Mouse (Mus musculus): Measurements from ENCODE around the gene Dhx15. TPM values are rescaled to one million over a fixed set of nuclear protein-coding genes. Genes with fewer than 3 reads are reported as not detected.

Gene Dhx15
- polyA plus RNA-seq, 1 experiment from 2014 or later, result 139 TPM

- Histone ChIP-seq H3K4me3 (no peak overlapping the region), H3K27me3 (ENCODE audit: insufficient read depth, poor library complexity, severe bottlenecking) (no peaks in the 10 kb centered on the region), H3K36me3 (peaks cover 9% of the 10 kb centered on the region; the same call in 1 of the 2 replicates), H3K27ac (no peak overlapping the region), H3K4me1 (no peaks in the 10 kb centered on the region), H3K9me3 (no peaks in the 10 kb centered on the region)
- no peak for DNase-seq (ENCODE audit: low spot score)
- WGBS, result 90% methylated on average over 7 of the region's 7 CpGs
These were observed 57.5 kb downstream of the Dhx15 start for GRCm38 (mm10) chr5:52132840-52133239.

GRCm38 (mm10) chr5:52132092-52132491 lies 58.2 kb downstream of the Dhx15 start:
- Histone ChIP-seq H3K27ac (no peak overlapping the region), H3K4me1 (no peaks in the 10 kb centered on the region), H3K27me3 (ENCODE audit: insufficient read depth, poor library complexity, severe bottlenecking) (no peaks in the 10 kb centered on the region), H3K4me3 (no peak overlapping the region), H3K36me3 (0 out of 2 replicates have a peak, but pooled peaks cover 2% of the 10 kb centered on the region), H3K9me3 (no peaks in the 10 kb centered on the region)
- WGBS, result 21% methylated on average over 9 of the region's 9 CpGs
- DNase-seq (ENCODE audit: low spot score), result no peak

DNA sequence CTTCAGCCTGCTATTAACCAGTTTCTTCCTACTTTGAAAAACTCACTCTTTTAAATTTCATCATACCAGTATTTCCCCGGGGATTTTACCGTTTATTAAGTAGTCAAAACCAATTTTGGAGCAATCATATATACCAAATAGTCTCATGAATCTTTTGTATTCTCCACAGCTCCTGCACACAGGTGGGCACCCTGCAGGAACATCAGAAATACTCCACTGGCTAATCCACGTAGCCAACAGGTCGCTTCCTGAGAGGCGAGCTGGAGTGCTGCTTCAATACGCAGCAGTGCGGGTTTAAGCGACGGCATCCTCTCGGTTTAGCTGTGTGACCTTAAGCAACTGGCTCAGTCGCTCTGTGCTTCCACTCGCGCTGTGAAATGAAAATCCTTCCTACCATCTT lies 58.9 kb downstream of the Dhx15 start:
- Histone ChIP-seq H3K27ac (no peak overlapping the region), H3K27me3 (ENCODE audit: insufficient read depth, poor library complexity, severe bottlenecking) (no peaks in the 10 kb centered on the region), H3K4me3 (no peak overlapping the region), H3K36me3 (no peaks in the 10 kb centered on the region), H3K9me3 (no peaks in the 10 kb centered on the region), H3K4me1 (0 out of 2 replicates have a peak, but pooled peaks cover 2% of the 10 kb centered on the region)
- DNase-seq (ENCODE audit: low spot score), result no peak
- 91% methylated on average over 13 of the region's 13 CpGs for WGBS

DNA sequence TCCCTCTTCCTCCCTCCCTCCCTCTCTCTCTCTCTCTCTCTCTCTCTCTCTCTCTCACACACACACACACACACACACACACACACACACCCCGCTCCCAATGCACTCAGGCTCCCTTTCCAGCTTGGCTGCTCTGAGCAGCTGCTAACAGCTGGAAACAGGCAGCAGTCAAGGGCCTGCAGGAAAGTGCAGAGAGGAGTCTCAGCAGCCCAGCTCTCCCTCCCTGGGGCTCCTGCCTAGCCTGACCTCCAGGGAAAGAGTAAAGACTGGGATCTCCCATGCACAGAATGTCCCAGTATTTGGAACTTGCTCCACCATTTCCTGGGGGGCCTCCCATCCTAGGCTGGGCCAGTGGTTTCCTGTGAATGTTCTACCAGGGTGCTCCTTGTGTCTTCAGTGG lies 59.8 kb downstream of the Dhx15 start:
- DNase-seq (ENCODE audit: low spot score), result no peak
- no peaks in the 10 kb centered on the region for H3K9me3 ChIP-seq
- 0 out of 2 replicates have a peak, but pooled peaks cover 4% of the 10 kb centered on the region for H3K4me1 ChIP-seq
- no peaks in the 10 kb centered on the region for H3K36me3 ChIP-seq
- H3K27me3 ChIP-seq (ENCODE audit: insufficient read depth, poor library complexity, severe bottlenecking), result no peaks in the 10 kb centered on the region
- WGBS, result 79% methylated on average over 1 of the region's 1 CpGs
- no peak overlapping the region for H3K4me3 ChIP-seq
- no peak overlapping the region for H3K27ac ChIP-seq

DNA sequence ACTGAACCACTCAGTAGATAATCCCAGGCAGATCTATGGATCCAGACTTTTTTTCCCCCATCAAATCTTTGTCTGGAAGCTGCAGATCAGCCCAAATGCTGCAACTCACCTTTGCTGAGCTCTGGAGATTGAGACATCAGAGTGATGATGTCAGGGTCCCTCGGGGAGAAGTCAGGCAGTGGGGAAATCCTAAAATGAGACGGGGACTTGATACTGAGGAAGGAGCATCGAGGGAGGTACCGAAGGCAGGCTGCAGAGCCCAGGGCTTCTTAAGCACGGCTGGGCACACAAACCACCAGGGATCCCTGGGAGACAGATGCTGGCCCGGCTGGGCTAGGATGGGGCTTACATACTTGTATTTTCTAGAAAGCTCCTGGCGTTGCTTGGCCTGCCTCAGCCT lies 64.1 kb downstream of the Dhx15 start:
- Histone ChIP-seq H3K4me1 (0 out of 2 replicates have a peak, but pooled peaks cover 4% of the 10 kb centered on the region), H3K9me3 (no peaks in the 10 kb centered on the region), H3K27ac (no peak overlapping the region), H3K36me3 (no peaks in the 10 kb centered on the region), H3K4me3 (no peak overlapping the region), H3K27me3 (ENCODE audit: insufficient read depth, poor library complexity, severe bottlenecking) (no peaks in the 10 kb centered on the region)
- 58% methylated on average over 7 of the region's 7 CpGs for WGBS
- no peak for DNase-seq (ENCODE audit: low spot score)

DNA sequence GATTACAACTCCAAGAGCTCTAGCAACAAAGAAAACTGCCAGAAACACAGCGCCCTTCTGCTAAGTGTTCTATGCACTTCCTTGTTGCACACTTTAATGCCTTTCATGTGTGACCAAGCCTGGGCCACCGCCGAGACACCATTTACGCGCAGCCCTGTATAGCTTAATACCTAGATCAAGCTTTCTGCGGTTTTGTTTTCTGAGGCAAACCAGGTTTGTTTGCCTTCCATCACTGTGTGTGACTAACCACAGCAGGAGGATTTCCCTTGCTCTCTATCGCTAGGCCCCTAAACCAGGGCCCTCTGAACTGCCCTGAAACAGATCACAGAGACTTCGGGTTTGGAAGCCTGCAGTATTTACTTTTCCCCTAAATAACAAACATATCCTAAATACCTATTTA lies 64.5 kb downstream of the Dhx15 start:
- DNase-seq (ENCODE audit: low spot score), result no peak
- Histone ChIP-seq H3K4me3 (no peak overlapping the region), H3K4me1 (0 out of 2 replicates have a peak, but pooled peaks cover 4% of the 10 kb centered on the region), H3K9me3 (no peaks in the 10 kb centered on the region), H3K27me3 (ENCODE audit: insufficient read depth, poor library complexity, severe bottlenecking) (no peaks in the 10 kb centered on the region), H3K36me3 (no peaks in the 10 kb centered on the region), H3K27ac (no peak overlapping the region)
- WGBS, result 70% methylated on average over 8 of the region's 8 CpGs

DNA sequence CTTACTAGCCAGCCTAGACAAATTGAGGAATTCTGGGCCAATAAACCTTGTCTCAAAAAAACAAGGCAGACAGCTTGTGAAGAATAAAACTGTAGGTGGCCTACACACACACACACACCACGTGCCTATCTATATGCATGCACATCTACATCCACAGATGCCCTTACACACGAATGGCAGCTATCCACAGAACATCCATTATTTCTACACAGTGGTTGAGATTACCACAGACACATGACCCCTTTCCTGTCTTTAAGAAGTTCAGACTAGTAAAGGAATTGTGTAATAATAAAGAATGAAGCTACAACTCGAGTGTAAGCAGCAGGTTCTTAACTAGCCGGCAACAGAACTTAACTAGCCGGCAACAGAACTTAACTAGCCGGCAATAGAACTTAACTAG lies 68.2 kb downstream of the Dhx15 start:
- peaks cover 7% of the 10 kb centered on the region; the same call in 1 of the 2 replicates for H3K27me3 ChIP-seq (ENCODE audit: insufficient read depth, poor library complexity, severe bottlenecking)
- H3K4me3 ChIP-seq, result no peak overlapping the region
- no peak overlapping the region for H3K27ac ChIP-seq
- no peak for DNase-seq (ENCODE audit: low spot score)
- 0 out of 2 replicates have a peak, but pooled peaks cover 4% of the 10 kb centered on the region for H3K4me1 ChIP-seq
- no peaks in the 10 kb centered on the region for H3K9me3 ChIP-seq
- 81% methylated on average over 6 of the region's 6 CpGs for WGBS
- H3K36me3 ChIP-seq, result no peaks in the 10 kb centered on the region

- H3K4me1 ChIP-seq, result peaks cover 13% of the 10 kb centered on the region
- no peak overlapping the region for H3K4me3 ChIP-seq
- H3K36me3 ChIP-seq, result no peaks in the 10 kb centered on the region
- peaks cover 23% of the 10 kb centered on the region for H3K27me3 ChIP-seq (ENCODE audit: insufficient read depth, poor library complexity, severe bottlenecking)
- no peaks in the 10 kb centered on the region for H3K9me3 ChIP-seq
- 59% methylated on average over 2 of the region's 2 CpGs for WGBS
- no peak overlapping the region for H3K27ac ChIP-seq
- DNase-seq (ENCODE audit: low spot score), result no peak
These were observed 70.5 kb downstream of the Dhx15 start for GRCm38 (mm10) chr5:52119822-52120221.

DNA sequence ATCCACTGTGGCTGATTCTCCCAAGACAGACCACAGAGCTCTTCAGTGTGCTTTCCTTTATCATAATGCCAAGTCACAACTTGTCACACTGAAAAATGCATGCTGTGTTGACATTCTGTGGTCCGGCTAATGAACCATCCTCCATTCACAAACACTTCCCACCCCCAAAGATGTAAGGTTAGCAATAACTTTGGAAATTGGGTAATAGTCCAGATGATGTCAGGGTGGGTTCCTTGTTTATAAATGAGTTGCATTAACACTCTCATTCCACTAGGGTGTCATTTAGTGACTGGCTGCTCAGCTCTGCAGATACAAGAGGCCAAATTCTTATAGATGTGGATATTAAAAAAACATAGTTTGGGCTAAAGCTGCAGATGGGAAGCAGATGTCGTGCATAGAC lies 71.1 kb downstream of the Dhx15 start:
- 72% methylated on average over 2 of the region's 2 CpGs for WGBS
- Histone ChIP-seq H3K27ac (no peak overlapping the region), H3K9me3 (no peaks in the 10 kb centered on the region), H3K36me3 (no peaks in the 10 kb centered on the region), H3K4me1 (peaks cover 19% of the 10 kb centered on the region), H3K4me3 (no peak overlapping the region), H3K27me3 (ENCODE audit: insufficient read depth, poor library complexity, severe bottlenecking) (peaks cover 29% of the 10 kb centered on the region)
- no peak for DNase-seq (ENCODE audit: low spot score)

DNA sequence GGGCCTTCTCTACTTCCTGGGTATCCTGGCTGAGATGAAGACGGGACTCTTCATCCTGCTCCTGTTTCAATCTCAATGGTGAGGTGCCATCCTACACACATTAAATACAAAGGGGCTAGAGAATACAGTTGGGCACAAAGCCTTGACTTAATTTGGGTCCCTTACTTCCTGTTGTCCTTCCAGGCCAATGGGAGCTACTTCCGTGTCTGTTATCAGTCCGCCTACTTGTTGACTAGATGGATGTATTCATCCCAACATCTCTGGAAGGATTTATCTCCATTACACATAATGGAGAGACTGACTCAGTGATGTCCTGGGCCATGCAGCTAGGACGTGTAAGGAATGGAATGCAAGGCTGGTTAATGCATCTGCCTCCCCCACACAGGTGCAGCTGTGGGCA lies 72.5 kb downstream of the Dhx15 start:
- Histone ChIP-seq H3K9me3 (no peaks in the 10 kb centered on the region), H3K36me3 (no peaks in the 10 kb centered on the region), H3K27me3 (ENCODE audit: insufficient read depth, poor library complexity, severe bottlenecking) (peaks cover 40% of the 10 kb centered on the region), H3K4me3 (no peak overlapping the region), H3K27ac (no peak overlapping the region), H3K4me1 (peaks cover 30% of the 10 kb centered on the region)
- no peak for DNase-seq (ENCODE audit: low spot score)
- 70% methylated on average over 4 of the region's 4 CpGs for WGBS

GRCm38 (mm10) chr5:52116404-52116803 lies 73.9 kb downstream of the Dhx15 start:
- H3K4me3 ChIP-seq, result peak overlapping the region; percentile 80
- no peaks in the 10 kb centered on the region for H3K9me3 ChIP-seq
- WGBS, result 3% methylated on average over 17 of the region's 17 CpGs
- peak overlapping the region; percentile 72; the same call in 1 of the 2 replicates for H3K27ac ChIP-seq
- DNase-seq (ENCODE audit: low spot score), result no peak
- no peaks in the 10 kb centered on the region for H3K36me3 ChIP-seq
- peaks cover 53% of the 10 kb centered on the region for H3K27me3 ChIP-seq (ENCODE audit: insufficient read depth, poor library complexity, severe bottlenecking)
- peaks cover 32% of the 10 kb centered on the region for H3K4me1 ChIP-seq

GRCm38 (mm10) chr5:52115821-52116317 lies 74.4 kb downstream of the Dhx15 start:
- Histone ChIP-seq H3K4me3 (peak overlapping the region; percentile 80), H3K9me3 (no peaks in the 10 kb centered on the region), H3K27ac (peak overlapping the region; percentile 72), H3K4me1 (peaks cover 32% of the 10 kb centered on the region), H3K27me3 (ENCODE audit: insufficient read depth, poor library complexity, severe bottlenecking) (peaks cover 58% of the 10 kb centered on the region), H3K36me3 (no peaks in the 10 kb centered on the region)
- 0% methylated on average over 52 of the region's 53 CpGs for whole genome bisulfite sequencing
- peak; percentile 89 for DNase-seq (ENCODE audit: low spot score)

DNA sequence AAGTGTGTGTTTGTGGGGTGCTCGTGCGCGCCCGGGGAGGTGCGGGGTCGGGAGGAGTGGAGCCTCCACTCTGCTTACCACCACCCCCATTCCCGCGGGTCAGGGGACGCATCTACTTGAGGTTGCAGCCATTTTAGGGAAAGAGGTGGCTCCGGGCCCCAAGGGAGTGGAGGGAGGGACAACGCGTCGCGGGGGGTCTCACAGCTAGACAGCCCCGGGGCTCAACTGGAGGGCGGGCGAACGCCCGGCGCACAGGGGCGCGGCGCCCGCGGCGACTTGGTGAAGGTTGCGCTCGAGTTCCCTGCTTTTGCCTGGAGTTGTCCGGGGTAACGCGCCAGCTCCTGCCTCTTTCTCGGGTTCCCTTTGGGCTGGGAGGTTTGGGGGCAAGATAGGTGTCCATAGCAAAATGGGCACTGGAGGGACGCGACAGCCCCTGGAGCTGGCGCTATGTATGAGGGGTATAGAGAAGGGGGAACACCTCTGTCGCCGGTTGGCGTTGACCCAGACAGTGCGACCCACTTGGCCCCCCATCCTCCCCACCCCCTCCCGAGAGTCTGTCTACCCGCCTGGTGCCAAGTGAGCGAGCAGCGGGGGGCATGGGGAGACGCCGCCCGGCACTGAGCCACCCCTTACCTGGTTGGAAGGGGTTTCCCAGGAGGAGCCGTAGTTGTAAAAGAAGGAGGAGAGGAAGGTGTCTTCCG lies 75.4 kb downstream of the Dhx15 start:
- H3K27me3 ChIP-seq (ENCODE audit: insufficient read depth, poor library complexity, severe bottlenecking), result peaks cover 68% of the 10 kb centered on the region
- H3K36me3 ChIP-seq, result no peaks in the 10 kb centered on the region
- DNase-seq (ENCODE audit: low spot score), result no peak
- WGBS, result 1% methylated on average over 48 of the region's 48 CpGs
- no peaks in the 10 kb centered on the region for H3K9me3 ChIP-seq
- H3K4me1 ChIP-seq, result peaks cover 32% of the 10 kb centered on the region
- H3K27ac ChIP-seq, result no peak overlapping the region
- peak overlapping the region; percentile 80 for H3K4me3 ChIP-seq
